ENCODE assay signal across 7 mouse cellular contexts in the genomic region with DNA sequence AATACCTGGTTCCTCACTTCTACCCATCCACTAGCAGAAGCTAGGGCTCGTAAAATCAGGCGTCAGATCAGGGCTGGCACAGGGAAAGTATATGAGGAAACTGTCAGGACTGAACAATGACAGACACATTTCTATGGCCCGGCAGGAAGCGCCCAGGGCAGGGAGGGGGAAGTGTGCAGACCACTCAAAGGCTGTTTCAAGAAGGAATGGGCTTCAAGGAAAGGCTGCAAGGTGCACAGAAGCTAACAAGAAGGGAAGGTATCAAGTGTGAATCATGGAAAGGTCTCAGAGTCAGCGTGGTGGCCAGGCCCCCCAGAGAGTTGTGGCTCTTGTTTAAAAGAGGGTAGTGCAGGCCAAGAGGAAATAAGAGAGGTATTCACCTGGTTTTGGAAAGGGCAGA. TPM values are rescaled to one million over a fixed set of nuclear protein-coding genes. Genes with fewer than 3 reads are reported as not detected.
A peak's percentile ranks its signal among the peaks of the same experiment; 100 is the strongest.
DNase-seq lines count a peak whose midpoint lies in the region; ATAC-seq and TF ChIP-seq lines count a peak whose summit lies in the region.

No protein-coding gene starts in this region.

- H3K4me3 ChIP-seq in CH12.LX (replicated peaks in 1 of 3; ENCODE audit: low read depth in 2 of 3, low read length in 2 of 3, poor library complexity in 1 of 3), result peak overlapping the region; percentile 73 to 92 (median 74)
- peak overlapping the region; percentile 77 to 91 for H3K4me3 ChIP-seq in heart, embryonic 14.5 days (ENCODE audit: control insufficient read depth in 1 of 2, insufficient read depth in 1 of 2, low read depth in 1 of 2, low read length in 2 of 2)
- H3K4me3 ChIP-seq in lung, adult 2 months (replicated peaks; ENCODE audit: extremely low read depth, low read depth, low read length), result peak overlapping the region; percentile 77
- H3K4me3 ChIP-seq in stomach, embryonic 15.5 days (replicated peaks), result peak overlapping the region; percentile 95

- in situ Hi-C loops in CH12.LX (cut with MboI; ENCODE audit: low pct_ligation_motif_present, low pct_unique_long_range_greater_than_20kb, low sequenced_read_pairs), result no loop called here

- TF ChIP-seq POLR2A in CH12.LX (IDR thresholded peaks at IDR 0.05; ENCODE audit: low read depth, low read length), result no peak
- no peak for TF ChIP-seq POLR2A in lung, adult 2 months (IDR thresholded peaks at IDR 0.05; ENCODE audit: borderline replicate concordance, extremely low read depth, low read depth, low read length)

- no peaks in the 10 kb centered on the region for H3K27me3 ChIP-seq in CH12.LX (replicated peaks)
- no peaks in the 10 kb centered on the region for H3K27me3 ChIP-seq in heart, embryonic 14.5 days (ENCODE audit: control insufficient read depth, insufficient read depth, low read length)
- no peaks in the 10 kb centered on the region for H3K27me3 ChIP-seq in stomach, embryonic 15.5 days (replicated peaks)

- H3K27ac ChIP-seq in CH12.LX (ENCODE audit: insufficient read depth, low read depth), result peak overlapping the region; percentile 78
- peak overlapping the region; percentile 71 to 88 for H3K27ac ChIP-seq in heart, embryonic 14.5 days (replicated peaks in 1 of 2; ENCODE audit: control insufficient read depth in 1 of 2, insufficient read depth in 1 of 2, low read depth in 2 of 2, low read length in 2 of 2)
- H3K27ac ChIP-seq in stomach, embryonic 15.5 days, result peak overlapping the region; percentile 87

- 30% methylated on average over 5 of the region's 5 CpGs for WGBS in heart, embryonic 14.5 days
- WGBS in lung, adult 2 months, result 14% methylated on average over 5 of the region's 5 CpGs
- WGBS in stomach, embryonic 15.5 days, result 28% methylated on average over 5 of the region's 5 CpGs

- H3K36me3 ChIP-seq in CH12.LX (replicated peaks in 1 of 2; ENCODE audit: control insufficient read depth in 1 of 2, insufficient read depth in 1 of 2, low read length in 1 of 2), result peaks cover 0 to 8% of the 10 kb centered on the region in 2 experiments
- H3K36me3 ChIP-seq in heart, embryonic 14.5 days (ENCODE audit: control insufficient read depth, insufficient read depth, low read length), result no peaks in the 10 kb centered on the region
- no peaks in the 10 kb centered on the region for H3K36me3 ChIP-seq in stomach, embryonic 15.5 days

- H3K79me2 ChIP-seq in CH12.LX (replicated peaks; ENCODE audit: control insufficient read depth, extremely low read depth, insufficient read depth, poor library complexity, severe bottlenecking), result peaks cover 40% of the 10 kb centered on the region

- no peak for TF ChIP-seq RAD21 in CH12.LX (IDR thresholded peaks at IDR 0.05; ENCODE audit: low read depth, low read length)

- H3K9ac ChIP-seq in CH12.LX (ENCODE audit: insufficient read depth, low read depth), result peak overlapping the region; percentile 86
- H3K9ac ChIP-seq in heart, embryonic 14.5 days (ENCODE audit: low read length), result peak overlapping the region; percentile 100
- H3K9ac ChIP-seq in stomach, embryonic 15.5 days, result peak overlapping the region; percentile 99; the same call in 1 of the 2 replicates

- no peaks in the 10 kb centered on the region for H3K9me3 ChIP-seq in CH12.LX (replicated peaks; ENCODE audit: low read length)
- H3K9me3 ChIP-seq in heart, embryonic 14.5 days (ENCODE audit: control insufficient read depth, low read length), result no peaks in the 10 kb centered on the region
- H3K9me3 ChIP-seq in stomach, embryonic 15.5 days, result no peaks in the 10 kb centered on the region

- H3K4me1 ChIP-seq in CH12.LX (ENCODE audit: control insufficient read depth in 1 of 2, insufficient read depth in 2 of 2), result peaks cover 32 to 70% of the 10 kb centered on the region in 2 experiments
- H3K4me1 ChIP-seq in heart, embryonic 14.5 days (ENCODE audit: control insufficient read depth in 2 of 2, insufficient read depth in 2 of 2, low read length in 2 of 2), result peaks cover 33 to 62% of the 10 kb centered on the region in 2 experiments
- peaks cover 43% of the 10 kb centered on the region for H3K4me1 ChIP-seq in lung, adult 2 months (ENCODE audit: control insufficient read depth, insufficient read depth, low read length)
- H3K4me1 ChIP-seq in stomach, embryonic 15.5 days, result peaks cover 56% of the 10 kb centered on the region

- no peak for TF ChIP-seq CTCF in CH12.LX (conservative IDR thresholded peaks at IDR 0.05 in 1 of 2, IDR thresholded peaks at IDR 0.05 in 1 of 2; ENCODE audit: low read depth in 2 of 2, low read length in 2 of 2)
- no peak for TF ChIP-seq CTCF in lung, adult 2 months (IDR thresholded peaks at IDR 0.05; ENCODE audit: insufficient read depth, low read length)

- ATAC-seq in heart, embryonic 14.5 days (ENCODE audit: insufficient number of reproducible peaks, insufficient read depth, low FRiP score, low read depth), result no peak
- no peak for ATAC-seq in stomach, embryonic 15.5 days (ENCODE audit: insufficient read depth, low FRiP score, low read depth)

- DNase-seq in A20 (ENCODE audit: low read depth, low spot score) (peak; percentile 47), CH12.LX (ENCODE audit: extremely low read depth) (no peak)
- DNase-seq in lung, adult 2 months, result peak; percentile 26
- DNase-seq in ovary, adult 18-20 months (ENCODE audit: low spot score), result no peak
- DNase-seq in cerebellum, adult 18-20 months, result no peak

- peak overlapping the region; percentile 53 for H3K4me2 ChIP-seq in CH12.LX (ENCODE audit: insufficient read depth, low read depth, poor library complexity, severe bottlenecking)
- H3K4me2 ChIP-seq in heart, embryonic 14.5 days (ENCODE audit: low read length), result peak overlapping the region; percentile 88
- peak overlapping the region; percentile 80 for H3K4me2 ChIP-seq in stomach, embryonic 15.5 days

- no peak for TF ChIP-seq EP300 in CH12.LX (IDR thresholded peaks at IDR 0.05; ENCODE audit: low read length)

- dilution Hi-C loops in CH12.LX (cut with MboI; ENCODE audit: extremely low pct_ligation_motif_present, extremely low pct_unique_long_range_greater_than_20kb, low sequenced_read_pairs), result no loop called here

TF ChIP-seq in CH12.LX, 34 proteins besides CTCF, POLR2A, EP300 and RAD21:
- TF ChIP-seq PAX5 (IDR thresholded peaks at IDR 0.05; ENCODE audit: low read length), result no peak
- no peak for TF ChIP-seq UBTF (IDR thresholded peaks at IDR 0.05; ENCODE audit: low read depth, low read length)
- no peak for TF ChIP-seq NRF1 (IDR thresholded peaks at IDR 0.05; ENCODE audit: low read depth, low read length)
- no peak for TF ChIP-seq JUND (conservative IDR thresholded peaks at IDR 0.05; ENCODE audit: low read depth, low read length)
- 0 out of 2 replicates have a peak, but pooled peaks have one; percentile 37 for TF ChIP-seq RCOR1 (conservative IDR thresholded peaks at IDR 0.05; ENCODE audit: low read depth, low read length)
- TF ChIP-seq NELFE (IDR thresholded peaks at IDR 0.05; ENCODE audit: low read depth, low read length), result peak; percentile 33; the same call in 1 of the 2 replicates
- TF ChIP-seq USF1 (IDR thresholded peaks at IDR 0.05; ENCODE audit: low read depth, low read length), result no peak
- no peak for TF ChIP-seq SMC3 (IDR thresholded peaks at IDR 0.05; ENCODE audit: low read depth, low read length)
- no peak for TF ChIP-seq MYC (IDR thresholded peaks at IDR 0.05; ENCODE audit: low read depth, low read length)
- no peak for TF ChIP-seq USF2 (conservative IDR thresholded peaks at IDR 0.05; ENCODE audit: low read depth, low read length)
- TF ChIP-seq IRF4 (IDR thresholded peaks at IDR 0.05; ENCODE audit: low read depth, low read length), result no peak
- TF ChIP-seq KAT2A (IDR thresholded peaks at IDR 0.05; ENCODE audit: insufficient replicate concordance, low read length), result no peak
- TF ChIP-seq POLR2AphosphoS2 (IDR thresholded peaks at IDR 0.05; ENCODE audit: low read depth, low read length), result no peak
- TF ChIP-seq CHD2 (IDR thresholded peaks at IDR 0.05; ENCODE audit: low read length), result no peak; the same call in 1 of the 2 replicates
- no peak; the same call in 1 of the 2 replicates for TF ChIP-seq MXI1 (IDR thresholded peaks at IDR 0.05; ENCODE audit: low read depth, low read length)
- TF ChIP-seq MAX (IDR thresholded peaks at IDR 0.05; ENCODE audit: low read length), result peak; percentile 10; the same call in 1 of the 2 replicates

RNA-seq across cellular contexts. Expression of a gene that starts 0.7 kb away (rescaled TPM):
- total RNA-seq in CH12.LX (2012; rRNA removed), result 106 and 134 TPM in 2 replicates
- 72.8 and 88.0 TPM in 2 replicates for total RNA-seq in CH12.LX (2014; rRNA removed)
- 407 and 450 TPM in 2 replicates for polyA plus RNA-seq in CH12.LX (2012; ENCODE audit: insufficient read length, low read depth)
- 375 and 396 TPM in 2 replicates for polyA plus RNA-seq in heart, embryonic 14.5 days (2014; fragmentation: Nextera tagmentation; extraction: Ambion mirVana)
- polyA plus RNA-seq in lung, adult 2 months (2012; rRNA removed), result 683 and 872 TPM in 2 replicates
- 446 and 447 TPM in 2 replicates for polyA plus RNA-seq in stomach, embryonic 15.5 days (2015; fragmentation: Nextera tagmentation; extraction: Ambion mirVana)

RNA-seq across cellular contexts. Expression of a gene that starts 21.5 kb away (rescaled TPM):
- total RNA-seq in CH12.LX (2012; rRNA removed) (0.13 and 0.59 TPM in 2 replicates), CH12.LX (2014; rRNA removed) (not detected in 2 replicates)
- 0.34 TPM in 1 of 2 replicates, not detected in the other for polyA plus RNA-seq in CH12.LX (2012; ENCODE audit: insufficient read length, low read depth)
- not detected in 2 replicates for polyA plus RNA-seq in heart, embryonic 14.5 days (2014; fragmentation: Nextera tagmentation; extraction: Ambion mirVana)
- 3.5 and 5.2 TPM in 2 replicates for polyA plus RNA-seq in lung, adult 2 months (2012; rRNA removed)
- 0.28 and 0.46 TPM in 2 replicates for polyA plus RNA-seq in stomach, embryonic 15.5 days (2015; fragmentation: Nextera tagmentation; extraction: Ambion mirVana)

Comparison
In these comparisons a context has a peak if more than half of its experiments do, and no peak if none do; other contexts are left out.
1. DNase-seq: peak in A20 (single experiment) and lung, adult 2 months (single experiment); none in CH12.LX (single experiment), ovary, adult 18-20 months (single experiment) and cerebellum, adult 18-20 months (0 of 2).
2. Peak in every context shown above with its lines, with median percentiles within 50 percentile points of each other: H3K27ac ChIP-seq, H3K4me2 ChIP-seq, H3K4me3 ChIP-seq and H3K9ac ChIP-seq.